Mouse (Mus musculus) neural tube, embryonic 10.5 days (tissue): ENCODE measurements around the gene Nisch.

Experiments used
- DNase-seq: peaks from one replicate; pipeline ENCODE4 v3.0.0-alpha.2; 2017; ENCODE audit warnings: low spot score; ENCODE audit errors: extremely low spot score

The Nisch gene

GRCm38 (mm10) chr14:31161638-31162037, 55.1 kb downstream of the Nisch start:
- DNase-seq, result no peak

DNA sequence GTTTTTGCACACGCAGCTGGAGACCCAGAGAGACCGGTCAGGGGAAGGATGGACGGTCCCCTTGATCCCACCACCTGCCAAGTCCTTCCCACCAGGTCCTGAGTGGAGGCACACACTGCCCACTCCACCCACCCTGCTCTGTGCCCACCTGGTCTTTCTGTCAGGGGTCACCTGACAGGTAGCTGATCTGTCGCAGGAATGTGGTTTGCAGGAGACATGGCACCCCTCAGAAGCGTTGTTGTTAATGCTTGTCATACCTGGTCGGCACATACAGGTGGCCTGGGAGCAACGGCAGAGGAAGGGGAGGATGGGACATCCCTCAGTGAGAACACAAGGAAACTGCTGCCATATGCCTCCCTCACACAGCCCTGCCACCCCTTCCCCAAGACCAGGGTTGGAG, 55.6 kb downstream of the Nisch start:
- DNase-seq, result no peak

- no peak for DNase-seq
Observed at GRCm38 (mm10) chr14:31160196-31161150, 56.3 kb downstream of the Nisch start.

- no peak for DNase-seq
Observed at GRCm38 (mm10) chr14:31145694-31146093, 71.1 kb downstream of the Nisch start.

DNA sequence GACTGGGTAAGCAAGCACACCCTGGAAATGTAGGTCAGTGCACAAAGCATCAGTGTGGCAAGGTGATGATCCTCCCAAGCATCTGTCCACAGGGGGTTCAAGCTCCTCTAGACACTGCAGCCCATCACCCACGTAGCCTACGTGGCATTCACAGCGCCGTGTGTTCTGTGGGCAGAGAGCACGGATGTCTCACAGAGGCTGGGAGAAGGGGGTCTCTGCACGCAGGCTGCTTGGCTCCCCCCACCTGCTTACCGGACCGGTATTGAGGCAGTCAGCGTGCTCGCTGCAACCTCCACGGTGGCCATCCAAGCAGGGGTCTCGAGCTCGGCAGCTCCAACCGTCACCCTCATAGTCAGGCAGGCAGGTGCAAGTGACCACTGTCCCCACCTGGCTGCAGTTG, 75.7 kb downstream of the Nisch start:
- DNase-seq, result no peak

GRCm38 (mm10) chr14:31140141-31140540, 76.6 kb downstream of the Nisch start:
- DNase-seq, result no peak

DNA sequence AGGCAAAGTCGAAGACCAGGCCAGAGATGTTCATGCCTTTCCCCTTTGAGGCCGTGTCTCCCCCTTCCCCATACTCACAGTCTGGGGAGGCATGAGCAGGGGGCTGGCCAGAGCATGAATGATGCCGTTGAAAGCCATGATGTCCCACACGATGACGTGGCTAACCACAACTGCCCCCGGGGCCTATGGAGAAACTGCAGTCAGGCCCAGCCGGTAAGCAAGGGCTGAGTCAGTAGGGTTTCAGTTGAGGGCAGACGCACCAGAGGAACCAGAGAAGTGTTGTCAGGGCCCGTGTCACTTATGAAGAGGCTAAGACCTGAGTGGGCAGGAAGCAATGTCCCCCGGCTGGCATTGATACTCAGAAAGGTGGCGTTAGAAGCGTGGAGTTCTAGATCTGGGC, 77.1 kb downstream of the Nisch start:
- DNase-seq, result no peak

- no peak for DNase-seq
Observed at GRCm38 (mm10) chr14:31138897-31139429, 77.8 kb downstream of the Nisch start.

DNA sequence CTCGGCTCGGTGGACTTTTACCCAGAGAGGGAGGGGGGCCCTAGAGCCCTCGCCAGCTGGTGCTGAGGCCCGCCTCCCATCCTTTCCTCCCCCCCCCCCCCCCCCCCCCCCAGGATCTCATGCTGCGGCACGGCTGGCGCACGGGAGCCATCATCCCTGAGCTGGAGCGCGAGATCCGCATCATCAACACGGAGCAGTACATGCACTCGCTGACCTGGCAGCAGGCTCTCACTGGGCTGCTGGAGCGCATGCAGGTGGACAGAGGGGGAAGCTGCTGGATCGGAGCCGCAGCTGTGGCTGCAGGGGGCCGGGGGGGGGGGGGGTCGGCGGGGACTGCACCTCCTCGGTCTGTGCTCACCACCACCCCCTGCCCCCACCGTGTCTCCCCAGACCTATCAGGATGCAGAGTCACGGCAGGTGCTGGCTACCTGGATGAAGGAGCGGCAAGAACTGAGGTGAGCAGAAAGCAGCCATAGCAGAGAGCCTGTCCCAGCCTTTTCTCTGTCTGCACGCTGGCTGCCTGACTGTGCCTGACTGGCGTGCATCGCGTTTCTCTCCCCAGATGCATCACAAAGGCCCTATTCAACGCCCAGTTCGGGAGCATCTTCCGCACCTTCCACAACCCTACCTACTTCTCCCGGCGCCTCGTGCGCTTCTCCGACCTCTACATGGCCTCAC, 78.4 kb downstream of the Nisch start:
- no peak for DNase-seq

- no peak for DNase-seq
Observed at GRCm38 (mm10) chr14:31137791-31138190, 79.0 kb downstream of the Nisch start.

GRCm38 (mm10) chr14:31137281-31137595, 79.5 kb downstream of the Nisch start:
- no peak for DNase-seq

DNA sequence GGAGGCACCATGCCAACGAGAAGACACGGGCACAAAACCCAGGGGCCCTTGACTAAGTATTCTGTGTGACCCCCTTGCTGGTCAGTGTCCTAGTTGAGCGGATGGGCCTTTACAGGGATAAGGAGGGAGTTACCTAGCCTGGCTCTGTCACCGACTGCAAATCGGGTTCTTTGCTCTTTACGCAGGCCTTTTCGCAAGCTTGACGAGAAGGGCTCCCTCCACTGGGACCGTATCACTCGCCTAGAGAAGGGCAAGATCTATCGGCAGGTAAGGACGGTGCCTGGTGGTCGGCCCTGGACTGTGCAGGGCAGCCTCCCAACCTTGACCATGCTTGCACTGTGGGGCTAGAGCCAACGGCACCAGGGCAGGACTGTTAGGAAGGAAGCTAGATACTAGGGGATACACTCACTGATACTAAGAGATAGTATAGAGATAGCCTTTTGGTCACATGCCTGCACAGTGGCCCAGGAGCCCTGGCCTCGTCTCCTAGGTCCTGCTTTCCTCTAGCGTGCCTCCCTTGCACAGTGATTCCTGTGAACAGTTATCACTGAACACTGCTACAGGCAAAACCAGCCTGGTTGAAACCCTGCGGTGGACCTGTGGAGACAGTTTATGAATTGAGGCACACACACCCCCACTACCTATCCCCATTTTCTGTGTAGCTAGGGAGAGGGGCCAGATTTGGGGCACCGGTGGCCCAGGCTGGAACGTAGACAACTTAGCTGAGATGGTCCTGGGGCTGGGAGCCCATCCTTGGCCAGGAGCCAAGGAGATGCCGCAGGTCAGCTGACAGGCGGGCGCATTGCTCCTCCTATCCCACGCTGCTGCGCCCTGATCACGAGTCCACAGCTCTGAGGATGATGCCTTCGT, 80.1 kb downstream of the Nisch start:
- no peak for DNase-seq

- no peak for DNase-seq
Observed at GRCm38 (mm10) chr14:31135495-31136410, 81.0 kb downstream of the Nisch start.

DNA sequence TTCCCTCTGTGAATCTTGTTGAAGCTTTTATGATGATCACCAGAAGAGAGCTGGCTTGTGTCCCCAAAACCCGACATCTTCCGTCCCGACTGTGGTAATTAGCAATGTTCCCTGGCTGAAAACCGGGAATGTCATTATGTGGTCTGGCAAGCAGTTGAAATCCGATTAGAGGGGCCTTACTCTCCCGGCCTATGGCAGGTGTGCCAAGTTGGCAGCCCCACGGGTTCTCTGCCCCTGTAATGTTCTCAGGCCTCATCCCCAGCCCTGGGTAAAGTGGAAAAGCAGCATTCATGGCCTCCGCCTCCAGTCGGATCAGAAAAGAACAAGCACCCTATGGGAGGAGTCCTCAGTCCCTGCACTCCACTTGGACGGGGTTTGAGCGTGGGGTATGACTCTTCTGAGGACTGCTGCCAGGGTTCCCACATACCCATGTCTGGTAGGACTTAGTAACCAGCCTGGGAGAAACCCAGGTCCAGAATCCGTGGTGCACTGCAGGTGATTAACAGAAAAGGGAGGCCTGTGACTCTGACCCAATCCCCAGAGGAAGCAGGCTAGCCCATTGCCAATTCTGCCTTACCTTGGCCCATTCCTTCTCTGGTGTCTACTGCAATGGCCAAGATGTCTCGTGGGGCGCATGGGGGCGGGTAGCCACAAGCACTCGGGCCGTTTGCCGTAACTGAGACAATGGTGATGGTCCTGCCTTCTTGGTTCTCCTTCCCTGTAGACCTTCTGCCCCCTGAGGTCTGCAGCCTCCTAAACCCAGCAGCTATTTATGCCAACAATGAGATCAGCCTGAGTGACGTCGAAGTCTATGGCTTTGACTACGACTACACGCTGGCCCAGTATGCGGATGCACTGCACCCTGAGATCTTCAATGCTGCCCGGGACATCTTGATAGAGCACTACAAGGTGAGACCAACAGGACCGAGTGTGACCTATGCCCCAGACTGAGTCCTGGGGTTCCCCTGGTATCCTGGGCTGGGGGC, 82.4 kb downstream of the Nisch start:
- no peak for DNase-seq

DNA sequence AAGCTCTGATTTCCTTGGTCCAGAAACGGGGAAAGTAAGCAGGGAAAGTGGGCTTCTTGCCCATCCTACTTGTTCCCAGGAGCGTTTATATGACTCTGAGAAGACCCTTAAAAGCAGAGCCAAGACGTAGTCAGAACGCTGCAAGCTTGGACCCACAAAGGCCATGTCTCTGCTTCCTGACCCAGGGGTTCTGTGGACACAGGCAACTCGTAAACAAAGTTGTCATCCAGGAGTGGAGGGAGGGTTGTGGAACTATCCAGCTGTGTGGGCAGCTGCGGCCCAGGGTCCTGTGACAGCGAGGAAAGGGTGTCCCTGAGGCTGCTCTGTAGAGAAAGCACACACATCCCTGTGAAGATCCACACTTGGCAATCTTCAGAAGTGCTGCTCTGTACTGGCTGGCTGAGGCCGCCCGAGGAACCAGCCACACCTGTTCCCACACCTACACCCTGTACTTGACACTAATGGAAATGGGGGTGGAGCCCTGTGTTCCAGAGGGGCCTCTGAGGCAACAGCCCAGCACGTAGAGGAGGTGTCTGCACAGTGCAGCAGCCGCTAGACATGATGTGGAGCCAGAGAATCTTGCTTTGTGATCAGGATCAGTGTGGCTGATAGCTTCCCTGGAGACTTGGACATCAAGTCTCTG, 83.6 kb downstream of the Nisch start:
- DNase-seq, result no peak

GRCm38 (mm10) chr14:31132491-31132975, 84.2 kb downstream of the Nisch start:
- DNase-seq, result no peak

DNA sequence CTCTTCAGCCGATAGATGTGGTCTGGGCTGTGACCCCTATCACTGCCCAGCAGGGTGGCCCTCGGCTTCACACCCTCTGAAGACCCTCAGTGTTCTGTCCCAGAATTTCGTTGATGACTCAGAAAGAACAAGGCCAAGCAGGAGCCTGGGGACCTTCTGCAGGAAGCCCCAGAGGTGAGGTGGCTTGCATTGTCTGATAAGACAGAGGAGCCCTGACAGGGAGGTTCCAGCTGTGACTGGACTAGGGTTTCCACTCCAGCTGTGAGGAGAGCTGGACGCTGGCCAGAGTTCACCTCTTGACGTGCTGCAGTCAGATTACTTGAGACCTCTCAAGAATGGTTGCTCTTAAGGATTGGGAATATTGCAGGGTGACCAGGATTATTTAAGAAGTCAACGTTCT, 84.7 kb downstream of the Nisch start:
- DNase-seq, result peak; percentile 45

DNA sequence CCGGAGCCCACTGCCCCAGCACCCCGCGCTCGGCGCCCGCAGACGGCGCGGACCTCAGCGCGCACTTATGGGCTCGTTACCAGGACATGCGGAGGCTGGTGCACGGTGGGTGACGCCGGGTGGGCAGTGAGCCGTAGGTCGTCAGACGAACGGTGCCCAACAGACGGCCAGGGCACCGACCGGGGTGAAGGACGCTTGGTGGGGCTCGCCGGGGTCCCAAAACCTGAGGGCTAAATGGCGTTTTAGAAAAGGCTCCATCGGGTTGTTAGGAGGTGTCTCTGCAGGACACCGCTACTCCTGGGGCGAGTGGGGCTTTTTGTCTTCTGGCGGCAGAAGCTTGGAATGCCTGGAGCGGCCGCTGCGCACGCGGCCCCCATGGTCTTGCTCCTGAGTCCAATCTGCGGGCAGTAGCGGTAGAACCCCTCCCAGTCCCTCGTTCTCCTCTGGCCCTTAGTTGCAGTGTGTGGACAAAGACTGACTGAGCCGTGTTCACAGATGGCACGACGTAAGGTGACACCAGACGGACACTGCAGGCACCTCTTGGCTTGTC, 85.4 kb downstream of the Nisch start:
- peak; percentile 63 for DNase-seq
